Mouse (Mus musculus) CH12.LX (cell line): ENCODE results near the gene Adat1. TPM values are rescaled to one million over a fixed set of nuclear protein-coding genes. Genes with fewer than 3 reads are reported as not detected.
A peak's percentile ranks its signal among the peaks of the same experiment; 100 is the strongest.

Experiments used
- DNase-seq: peaks from one replicate; pipeline ENCODE4 v3.0.0-alpha.2; 2013; ENCODE audit errors: extremely low read depth
- H3K27ac ChIP-seq: 2 replicates; pipeline ENCODE4 v1.5.1; 2012; ENCODE audit warnings: low read depth, mild to moderate bottlenecking, control low read depth, moderate library complexity; ENCODE audit not compliant: insufficient read depth
- H3K27me3 ChIP-seq: replicated peaks from 2 replicates; pipeline ENCODE3; 2012; ENCODE audit warnings: inconsistent platforms
- H3K36me3 ChIP-seq, 2 experiments: replicated peaks in 1 of 2; 2 replicates each; pipeline versions ENCODE3 to v1.6.1; 2012; ENCODE audit warnings: inconsistent platforms in 1 of 2, low read length in 1 of 2, mild to moderate bottlenecking in 1 of 2, mixed read lengths in 1 of 2, moderate library complexity in 1 of 2; ENCODE audit not compliant: control insufficient read depth in 1 of 2, insufficient read depth in 1 of 2
- H3K4me1 ChIP-seq, 2 experiments: 2 replicates each; pipeline ENCODE4 v1.6.1; 2012; ENCODE audit warnings: inconsistent platforms in 1 of 2, moderate library complexity in 1 of 2; ENCODE audit not compliant: insufficient read depth in 2 of 2, control insufficient read depth in 1 of 2
- H3K4me2 ChIP-seq: 2 replicates; pipeline ENCODE4 v1.6.1; 2012; ENCODE audit warnings: low read depth, mild to moderate bottlenecking, control low read depth; ENCODE audit not compliant: poor library complexity, insufficient read depth, severe bottlenecking
- H3K4me3 ChIP-seq, 3 experiments: fragments of 150-350 bp in 1 of 3; sonication (generic) in 1 of 3; replicated peaks in 1 of 3; 2 replicates each; pipeline versions ENCODE3 to v1.5.1; 2011 to 2012; ENCODE audit warnings: low read depth in 2 of 3, low read length in 2 of 3, mild to moderate bottlenecking in 2 of 3, moderate library complexity in 2 of 3, control low read depth in 1 of 3, improper control_type of control experiment in 1 of 3, inconsistent platforms in 1 of 3, mixed read lengths in 1 of 3; ENCODE audit not compliant: poor library complexity in 1 of 3
- H3K79me2 ChIP-seq: replicated peaks from 2 replicates; pipeline ENCODE4 v1.6.1; 2012; ENCODE audit warnings: mild to moderate bottlenecking, moderate library complexity; ENCODE audit not compliant: control insufficient read depth, poor library complexity, insufficient read depth, severe bottlenecking; ENCODE audit errors: extremely low read depth
- H3K9ac ChIP-seq: 2 replicates; pipeline ENCODE4 v1.6.1; 2012; ENCODE audit warnings: low read depth, mild to moderate bottlenecking, control low read depth, moderate library complexity; ENCODE audit not compliant: insufficient read depth
- H3K9me3 ChIP-seq: replicated peaks from 2 replicates; pipeline ENCODE3; 2012; ENCODE audit warnings: low read length, inconsistent platforms, mixed read lengths
- BHLHE40 ChIP-seq: IDR thresholded peaks from 2 replicates; pipeline ENCODE4 v1.6.1; 2011; ENCODE audit warnings: mild to moderate bottlenecking, low read depth, low read length, improper control_type of control experiment
- CTCF ChIP-seq, 2 experiments: IDR thresholded peaks in 1 of 2; conservative IDR thresholded peaks in 1 of 2; 2 replicates each; pipeline ENCODE4 v1.5.1; 2011 to 2012; ENCODE audit warnings: low read depth in 2 of 2, low read length in 2 of 2, improper control_type of control experiment in 1 of 2, inconsistent platforms in 1 of 2, mild to moderate bottlenecking in 1 of 2, moderate library complexity in 1 of 2
- E2F4 ChIP-seq: IDR thresholded peaks from 2 replicates; pipeline ENCODE4 v1.6.1; 2011; ENCODE audit warnings: low read depth, low read length, improper control_type of control experiment; ENCODE audit not compliant: insufficient replicate concordance
- ELF1 ChIP-seq: IDR thresholded peaks from 2 replicates; pipeline ENCODE4 v1.6.1; 2014; ENCODE audit warnings: low read depth, mild to moderate bottlenecking, inconsistent platforms, low read length, improper control_type of control experiment
- EP300 ChIP-seq: IDR thresholded peaks from 2 replicates; pipeline ENCODE4 v1.6.1; 2011; ENCODE audit warnings: low read length, improper control_type of control experiment
- IRF4 ChIP-seq: IDR thresholded peaks from 2 replicates; pipeline ENCODE4 v1.6.1; 2014; ENCODE audit warnings: low read depth, mild to moderate bottlenecking, inconsistent platforms, low read length, improper control_type of control experiment
- JUN ChIP-seq: IDR thresholded peaks from 2 replicates; pipeline ENCODE4 v1.6.1; 2011; ENCODE audit warnings: low read depth, mild to moderate bottlenecking, low read length, improper control_type of control experiment, moderate library complexity; ENCODE audit not compliant: insufficient read depth
- JUND ChIP-seq: conservative IDR thresholded peaks from 2 replicates; pipeline ENCODE4 v1.6.1; 2011; ENCODE audit warnings: low read depth, low read length, improper control_type of control experiment
- KAT2A ChIP-seq: IDR thresholded peaks from 2 replicates; pipeline ENCODE4 v1.6.1; 2012; ENCODE audit warnings: low read length, improper control_type of control experiment, inconsistent platforms; ENCODE audit not compliant: insufficient replicate concordance
- MAFK ChIP-seq: IDR thresholded peaks from 2 replicates; pipeline ENCODE4 v1.6.1; 2011; ENCODE audit warnings: low read length, improper control_type of control experiment; ENCODE audit not compliant: insufficient replicate concordance
- MAX ChIP-seq: IDR thresholded peaks from 2 replicates; pipeline ENCODE4 v1.6.1; 2011; ENCODE audit warnings: low read length, improper control_type of control experiment
- MEF2A ChIP-seq: IDR thresholded peaks from 2 replicates; pipeline ENCODE4 v1.6.1; 2014; ENCODE audit warnings: low read depth, mild to moderate bottlenecking, inconsistent platforms, low read length, improper control_type of control experiment, borderline replicate concordance
- MXI1 ChIP-seq: IDR thresholded peaks from 2 replicates; pipeline ENCODE4 v1.6.1; 2011; ENCODE audit warnings: mild to moderate bottlenecking, low read depth, low read length, improper control_type of control experiment
- MYC ChIP-seq: IDR thresholded peaks from 2 replicates; pipeline ENCODE4 v1.6.1; 2011; ENCODE audit warnings: low read depth, mild to moderate bottlenecking, improper control_type of control experiment, low read length
- NELFE ChIP-seq: IDR thresholded peaks from 2 replicates; pipeline ENCODE4 v1.6.1; 2011; ENCODE audit warnings: low read depth, low read length, improper control_type of control experiment
- PAX5 ChIP-seq: IDR thresholded peaks from 2 replicates; pipeline ENCODE4 v1.6.1; 2012; ENCODE audit warnings: low read length, inconsistent platforms, mixed read lengths
- POLR2A ChIP-seq: IDR thresholded peaks from 2 replicates; pipeline ENCODE4 v1.6.1; 2011; ENCODE audit warnings: low read depth, mild to moderate bottlenecking, improper control_type of control experiment, low read length
- POLR2AphosphoS2 ChIP-seq: IDR thresholded peaks from 2 replicates; pipeline ENCODE4 v1.6.1; 2011; ENCODE audit warnings: low read depth, low read length, improper control_type of control experiment
- RAD21 ChIP-seq: IDR thresholded peaks from 2 replicates; pipeline ENCODE4 v1.6.1; 2011; ENCODE audit warnings: low read depth, mild to moderate bottlenecking, low read length, improper control_type of control experiment, moderate library complexity
- TBP ChIP-seq: conservative IDR thresholded peaks from 2 replicates; pipeline ENCODE4 v1.6.1; 2011; ENCODE audit warnings: low read depth, low read length, improper control_type of control experiment
- UBTF ChIP-seq: IDR thresholded peaks from 2 replicates; pipeline ENCODE4 v1.6.1; 2012; ENCODE audit warnings: low read depth, mild to moderate bottlenecking, inconsistent platforms, low read length, improper control_type of control experiment, moderate library complexity
- USF2 ChIP-seq: conservative IDR thresholded peaks from 2 replicates; pipeline ENCODE4 v1.6.1; 2011; ENCODE audit warnings: low read depth, low read length, improper control_type of control experiment
- ZKSCAN1 ChIP-seq: IDR thresholded peaks from 2 replicates; pipeline ENCODE4 v1.6.1; 2012; ENCODE audit warnings: low read depth, inconsistent platforms, low read length, improper control_type of control experiment, borderline replicate concordance
- ZMIZ1 ChIP-seq: IDR thresholded peaks from 2 replicates; pipeline ENCODE4 v1.6.1; 2012; ENCODE audit warnings: low read depth, mild to moderate bottlenecking, inconsistent platforms, low read length, improper control_type of control experiment
- dilution Hi-C: fragments of 300-500 bp; cut with MboI; formaldehyde crosslinking; loops from 2 replicates; pipeline ENCODE4 v1.14.3; 2020; ENCODE audit warnings: low sequenced_read_pairs; ENCODE audit not compliant: extremely low pct_unique_long_range_greater_than_20kb, extremely low pct_ligation_motif_present
- in situ Hi-C: fragments of 300-500 bp; cut with MboI; formaldehyde crosslinking; loops from 3 replicates; pipeline ENCODE4 v1.14.3; 2019; ENCODE audit warnings: low sequenced_read_pairs, low pct_ligation_motif_present, low pct_unique_long_range_greater_than_20kb, mixed read lengths
- polyA plus RNA-seq: library from polyadenylated mRNA; unstranded; fragments of >175 nt; gene quantifications from 2 replicates; pipeline ENCODE4 v1.2.1, GENCODE M21; 2012; ENCODE audit warnings: low read depth; ENCODE audit not compliant: insufficient read length
- total RNA-seq, 2 experiments: library from RNA; depleted of rRNA; stranded (reverse); fragments of 300-350 nt in 1 of 2; fragments of >200 nt in 1 of 2; gene quantifications; 2 replicates each; pipeline ENCODE4 v1.2.3; 2012 to 2014

Adat1 gene
- total and polyA plus RNA-seq, 3 experiments = 5.4 to 8.7 (median 8.1) TPM

DNA sequence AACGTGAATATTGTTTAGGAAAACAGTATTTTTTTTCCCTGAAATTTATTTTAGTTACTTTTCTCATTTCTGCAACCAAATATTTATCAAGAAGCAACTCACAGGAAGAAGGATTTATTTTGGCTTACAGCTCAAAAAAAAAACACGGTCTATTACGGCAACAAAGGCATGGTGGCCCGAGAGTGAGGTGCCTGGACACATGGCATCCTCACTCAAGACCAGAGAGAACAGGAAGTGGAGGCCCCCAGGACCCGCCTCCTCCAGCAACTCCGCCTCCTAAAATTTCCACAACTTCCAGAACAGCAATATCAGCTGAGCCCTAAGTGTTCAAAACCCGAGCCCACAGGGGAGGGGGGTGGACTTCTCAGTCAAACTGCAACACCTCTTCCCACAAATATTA lies 37.4 kb upstream of the Adat1 start:
- H3K36me3 ChIP-seq = peaks cover 0 to 29% of the 10 kb centered on the region in 2 experiments
- in situ Hi-C loops (no loop called here), dilution Hi-C loops (no loop called here)
- no peak overlapping the region for H3K27ac ChIP-seq
- TF ChIP-seq KAT2A = no peak
- TF ChIP-seq USF2 = no peak
- no peak for TF ChIP-seq ZMIZ1
- peak; percentile 51 for TF ChIP-seq POLR2A
- 0 out of 2 replicates have a peak, but pooled peaks have one; percentile 38 for TF ChIP-seq TBP
- no peak for TF ChIP-seq RAD21
- TF ChIP-seq MYC = peak; percentile 68
- TF ChIP-seq MXI1 = 0 out of 2 replicates have a peak, but pooled peaks have one; percentile 18
- TF ChIP-seq ZKSCAN1 = no peak
- 0 out of 2 replicates have a peak, but pooled peaks have one; percentile 43 for TF ChIP-seq MAX
- TF ChIP-seq ELF1 = peak; percentile 47
- H3K4me1 ChIP-seq = peaks cover 4 to 22% of the 10 kb centered on the region in 2 experiments; a peak in 3 of 4 replicates
- 0 out of 2 replicates have a peak overlapping the region, but pooled peaks have one; percentile 57 for H3K4me2 ChIP-seq
- no peaks in the 10 kb centered on the region for H3K27me3 ChIP-seq
- no peaks in the 10 kb centered on the region; the same call in 1 of the 2 replicates for H3K79me2 ChIP-seq
- peak; percentile 50 for DNase-seq
- no peak overlapping the region for H3K9ac ChIP-seq
- H3K4me3 ChIP-seq = peak overlapping the region in 1 of 3 experiments; percentile 56
- no peaks in the 10 kb centered on the region for H3K9me3 ChIP-seq

DNA sequence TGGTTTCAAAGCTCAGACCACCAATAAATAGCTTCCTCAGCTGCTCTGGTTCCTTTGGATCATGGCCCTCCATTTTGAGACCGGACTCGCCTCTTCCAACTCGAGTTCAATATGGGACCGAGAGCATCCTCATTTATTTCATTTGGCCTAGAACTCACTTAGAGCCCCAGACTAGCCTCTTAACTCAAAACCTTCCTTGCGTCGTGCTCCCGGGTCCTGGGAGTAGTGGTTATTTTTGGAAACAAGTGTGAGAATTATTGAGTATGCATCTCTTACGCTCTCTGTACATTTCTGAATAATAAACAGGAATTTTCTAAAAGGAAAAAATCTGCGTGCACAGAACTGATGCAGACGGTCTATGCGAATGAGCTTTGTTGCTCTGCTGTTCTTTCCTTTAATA lies 22.8 kb upstream of the Adat1 start, which contains the start of gene Gm6793:
Gm6793 (minus strand) TSS at position 101 of the 400 bp plus-strand sequence.
- Histone ChIP-seq H3K36me3 (peaks cover 25 to 48% of the 10 kb centered on the region in 2 experiments), H3K27ac (no peak within 1 kb of the TSS), H3K9ac (no peak within 1 kb of the TSS), H3K79me2 (peaks cover 25% of the 10 kb centered on the region), H3K27me3 (no peaks in the 10 kb centered on the region), H3K4me3 (no peak within 1 kb of the TSS), H3K4me2 (no peak within 1 kb of the TSS), H3K9me3 (no peaks in the 10 kb centered on the region), H3K4me1 (peaks cover 5 to 10% of the 10 kb centered on the region in 2 experiments)
- in situ Hi-C loops (no loop called here), dilution Hi-C loops (no loop called here)
- TF ChIP-seq E2F4 (no peak), TBP (no peak), BHLHE40 (no peak), MYC (no peak), UBTF (no peak), JUND (no peak), ZKSCAN1 (no peak), MXI1 (no peak), CTCF (conservative IDR thresholded peaks at IDR 0.05 in 1 of 2, IDR thresholded peaks at IDR 0.05 in 1 of 2; ENCODE audit: low read depth in 2 of 2, low read length in 2 of 2) (no peak), NELFE (no peak), MEF2A (no peak), PAX5 (no peak), EP300 (no peak), POLR2AphosphoS2 (no peak), IRF4 (no peak), MAFK (no peak), JUN (no peak)
- DNase-seq = no peak
